Mouse (Mus musculus): ENCODE measurements around the gene Poldip2. TPM values are rescaled to one million over a fixed set of nuclear protein-coding genes. Genes with fewer than 3 reads are reported as not detected.

Gene Poldip2
- total and polyA plus RNA-seq, 3 experiments, result 102 to 144 (median 103) TPM

DNA sequence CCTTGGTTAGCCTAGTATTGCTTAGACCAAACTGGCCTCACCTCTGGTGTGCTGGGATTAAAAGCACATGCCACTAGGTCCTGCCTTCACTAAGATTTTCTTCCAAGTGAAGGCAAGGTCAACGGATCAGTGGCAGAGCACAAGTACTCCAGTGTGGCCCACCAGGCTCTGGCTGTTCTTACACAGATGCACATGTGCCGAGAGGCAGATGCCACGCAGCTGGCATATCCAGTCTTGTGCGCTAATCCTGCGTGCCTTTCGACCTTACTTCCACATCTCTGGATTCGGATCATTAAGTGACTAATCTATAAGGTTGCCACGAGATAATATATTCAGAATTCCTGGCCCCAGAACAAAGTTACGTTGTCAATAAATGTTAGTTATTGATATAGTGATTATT is 46.9 kb upstream of the Poldip2 start:
- dilution Hi-C loops (cut with MboI; ENCODE audit: extremely low pct_ligation_motif_present, extremely low pct_unique_long_range_greater_than_20kb, low sequenced_read_pairs), result no loop called here
- Histone ChIP-seq H3K27me3 (replicated peaks) (peaks cover 3% of the 10 kb centered on the region), H3K9me3 (replicated peaks; ENCODE audit: low read length) (peaks cover 8% of the 10 kb centered on the region), H3K36me3 (replicated peaks in 1 of 2; ENCODE audit: control insufficient read depth in 1 of 2, insufficient read depth in 1 of 2, low read length in 1 of 2) (no peaks in the 10 kb centered on the region), H3K27ac (ENCODE audit: insufficient read depth, low read depth) (no peak overlapping the region), H3K4me1 (ENCODE audit: control insufficient read depth in 1 of 2, insufficient read depth in 2 of 2) (peaks cover 7 to 14% of the 10 kb centered on the region in 2 experiments), H3K4me3 (replicated peaks in 1 of 3; ENCODE audit: low read depth in 2 of 3, low read length in 2 of 3, poor library complexity in 1 of 3) (peak overlapping the region in 2 of 3 experiments; percentile 67 to 85), H3K9ac (ENCODE audit: insufficient read depth, low read depth) (peak overlapping the region; percentile 89; the same call in 1 of the 2 replicates), H3K79me2 (replicated peaks; ENCODE audit: control insufficient read depth, extremely low read depth, insufficient read depth, poor library complexity, severe bottlenecking) (no peaks in the 10 kb centered on the region), H3K4me2 (ENCODE audit: insufficient read depth, low read depth, poor library complexity, severe bottlenecking) (peak overlapping the region; percentile 24)
- in situ Hi-C loops (cut with MboI; ENCODE audit: low pct_ligation_motif_present, low pct_unique_long_range_greater_than_20kb, low sequenced_read_pairs), result no loop called here
- no peak for DNase-seq (ENCODE audit: extremely low read depth)
- TF ChIP-seq MYC (IDR thresholded peaks at IDR 0.05; ENCODE audit: low read depth, low read length) (no peak), ZC3H11A (IDR thresholded peaks at IDR 0.05; ENCODE audit: low read depth, low read length) (no peak)

DNA sequence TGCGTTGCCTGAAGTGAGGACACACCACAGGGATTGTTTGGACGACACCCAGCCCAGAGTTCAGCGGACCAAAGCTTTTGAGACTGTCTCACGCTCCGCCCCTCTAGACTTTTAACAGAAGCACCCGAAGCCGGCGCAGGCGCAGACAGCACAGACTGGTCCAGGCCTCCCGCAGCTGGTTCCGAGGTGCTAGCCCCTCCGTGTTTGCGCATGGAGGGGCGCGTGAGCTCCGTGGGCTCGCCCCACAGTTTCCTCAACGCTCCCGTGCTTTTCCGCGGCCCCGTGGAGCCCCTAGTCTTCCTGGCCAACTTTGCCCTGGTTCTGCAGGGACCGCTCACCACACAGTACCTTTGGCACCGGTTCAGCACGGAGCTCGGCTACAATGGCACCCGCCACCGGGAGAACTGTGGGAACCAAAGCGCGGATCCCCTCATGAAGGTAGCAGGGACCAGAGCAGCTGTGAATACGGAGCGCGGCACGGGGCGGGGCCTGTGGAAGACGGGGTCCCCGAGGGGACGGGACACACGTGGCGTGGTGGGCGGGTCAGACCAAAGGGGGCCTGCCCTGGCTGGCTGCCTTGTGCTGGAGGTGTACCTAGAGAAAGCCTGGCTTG is 46.3 kb upstream of the Poldip2 start, which contains the start of gene Slc46a1:
TSS of gene Slc46a1 (plus strand) at position 130 of the 613 bp plus-strand sequence.
- H3K79me2 ChIP-seq (replicated peaks; ENCODE audit: control insufficient read depth, extremely low read depth, insufficient read depth, poor library complexity, severe bottlenecking), result no peaks in the 10 kb centered on the region
- H3K4me3 ChIP-seq (replicated peaks in 1 of 3; ENCODE audit: low read depth in 2 of 3, low read length in 2 of 3, poor library complexity in 1 of 3), result peak within 1 kb of the TSS; percentile 67 to 85 (median 84)
- H3K27ac ChIP-seq (ENCODE audit: insufficient read depth, low read depth), result peak within 1 kb of the TSS; percentile 19; the same call in 1 of the 2 replicates
- peaks cover 8% of the 10 kb centered on the region for H3K9me3 ChIP-seq (replicated peaks; ENCODE audit: low read length)
- H3K36me3 ChIP-seq (replicated peaks in 1 of 2; ENCODE audit: control insufficient read depth in 1 of 2, insufficient read depth in 1 of 2, low read length in 1 of 2), result no peaks in the 10 kb centered on the region
- H3K4me1 ChIP-seq (ENCODE audit: control insufficient read depth in 1 of 2, insufficient read depth in 2 of 2), result peaks cover 7 to 14% of the 10 kb centered on the region in 2 experiments
- no peak; the same call in 1 of the 2 replicates for TF ChIP-seq SMC3 (IDR thresholded peaks at IDR 0.05; ENCODE audit: low read depth, low read length)
- no peak for TF ChIP-seq MEF2A (IDR thresholded peaks at IDR 0.05; ENCODE audit: borderline replicate concordance, low read depth, low read length)
- TF ChIP-seq MYC (IDR thresholded peaks at IDR 0.05; ENCODE audit: low read depth, low read length), result peak; percentile 72; the same call in 1 of the 2 replicates
- peak; percentile 68 for TF ChIP-seq USF1 (IDR thresholded peaks at IDR 0.05; ENCODE audit: low read depth, low read length)
- peak; percentile 95 for TF ChIP-seq NRF1 (IDR thresholded peaks at IDR 0.05; ENCODE audit: low read depth, low read length)
- no peak for TF ChIP-seq ZMIZ1 (IDR thresholded peaks at IDR 0.05; ENCODE audit: low read depth, low read length)
- TF ChIP-seq MAX (IDR thresholded peaks at IDR 0.05; ENCODE audit: low read length), result peak; percentile 89; the same call in 1 of the 2 replicates
- no peak for TF ChIP-seq JUND (conservative IDR thresholded peaks at IDR 0.05; ENCODE audit: low read depth, low read length)
- TF ChIP-seq MXI1 (IDR thresholded peaks at IDR 0.05; ENCODE audit: low read depth, low read length), result peak; percentile 94
- no peak for TF ChIP-seq CTCF (conservative IDR thresholded peaks at IDR 0.05 in 1 of 2, IDR thresholded peaks at IDR 0.05 in 1 of 2; ENCODE audit: low read depth in 2 of 2, low read length in 2 of 2)
- TF ChIP-seq ZKSCAN1 (IDR thresholded peaks at IDR 0.05; ENCODE audit: borderline replicate concordance, low read depth, low read length), result no peak
- no peak for TF ChIP-seq ZNF384 (IDR thresholded peaks at IDR 0.05; ENCODE audit: low read depth, low read length)
- TF ChIP-seq EP300 (IDR thresholded peaks at IDR 0.05; ENCODE audit: low read length), result no peak
- 0 out of 2 replicates have a peak, but pooled peaks have one; percentile 55 for TF ChIP-seq TBP (conservative IDR thresholded peaks at IDR 0.05; ENCODE audit: low read depth, low read length)
- 0 out of 2 replicates have a peak, but pooled peaks have one; percentile 49 for TF ChIP-seq BHLHE40 (IDR thresholded peaks at IDR 0.05; ENCODE audit: low read depth, low read length)
- peak; percentile 64 for TF ChIP-seq POLR2A (IDR thresholded peaks at IDR 0.05; ENCODE audit: low read depth, low read length)
- no peak for TF ChIP-seq UBTF (IDR thresholded peaks at IDR 0.05; ENCODE audit: low read depth, low read length)
- TF ChIP-seq TCF12 (IDR thresholded peaks at IDR 0.05; ENCODE audit: low read depth, low read length), result peak; percentile 44; the same call in 1 of the 2 replicates
- TF ChIP-seq RCOR1 (conservative IDR thresholded peaks at IDR 0.05; ENCODE audit: low read depth, low read length), result no peak
- TF ChIP-seq SIN3A (IDR thresholded peaks at IDR 0.05; ENCODE audit: low read length), result peak; percentile 63; the same call in 1 of the 2 replicates
- TF ChIP-seq RAD21 (IDR thresholded peaks at IDR 0.05; ENCODE audit: low read depth, low read length), result no peak
- H3K27me3 ChIP-seq (replicated peaks), result peaks cover 2% of the 10 kb centered on the region
- in situ Hi-C loops (cut with MboI; ENCODE audit: low pct_ligation_motif_present, low pct_unique_long_range_greater_than_20kb, low sequenced_read_pairs), result no loop called here
- peak within 1 kb of the TSS; percentile 24 for H3K4me2 ChIP-seq (ENCODE audit: insufficient read depth, low read depth, poor library complexity, severe bottlenecking)
- H3K9ac ChIP-seq (ENCODE audit: insufficient read depth, low read depth), result peak within 1 kb of the TSS; percentile 89
- dilution Hi-C loops (cut with MboI; ENCODE audit: extremely low pct_ligation_motif_present, extremely low pct_unique_long_range_greater_than_20kb, low sequenced_read_pairs), result no loop called here
- peak; percentile 92 for DNase-seq (ENCODE audit: extremely low read depth)
